Mouse (Mus musculus) naive thymus-derived CD4-positive, alpha-beta T cell, adult 2 months (primary cell): ENCODE measurements around the gene Tlk1.

ENCODE experiments used
- DNase-seq: peaks from one replicate; pipeline ENCODE4 v3.0.0-alpha.2; 2011; ENCODE audit warnings: low read depth

The Tlk1 gene

GRCm38 (mm10) chr2:70825371-70826051 lies at the start of gene Tlk1:
Gene Tlk1, minus strand, starts transcription at chr2:70825728.
- DNase-seq = peak; percentile 89

- DNase-seq = peak; percentile 43
Measured at GRCm38 (mm10) chr2:70875129-70875528, 49.6 kb upstream of the Tlk1 start.

DNA sequence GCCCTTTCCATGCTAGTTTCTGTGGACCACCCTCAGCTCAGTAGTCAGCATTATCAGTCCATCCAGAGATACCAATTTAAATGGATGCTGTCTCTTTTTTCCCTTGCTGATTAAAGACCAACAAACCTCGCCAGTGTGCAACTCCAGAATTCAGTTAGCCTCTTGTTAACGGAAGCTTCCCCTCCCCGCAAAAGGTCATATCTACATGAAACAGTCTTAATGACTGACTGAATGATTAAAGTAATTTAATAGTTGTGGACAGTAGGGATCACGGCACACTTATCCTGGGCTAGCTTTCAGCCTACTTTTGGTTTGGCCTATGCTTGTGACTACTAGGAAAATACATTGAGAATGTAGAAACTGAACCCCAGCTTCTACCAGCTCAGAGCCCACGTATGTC lies 47.6 kb upstream of the Tlk1 start:
- no peak for DNase-seq

GRCm38 (mm10) chr2:70871466-70872022 lies 46.0 kb upstream of the Tlk1 start:
- DNase-seq = no peak

DNA sequence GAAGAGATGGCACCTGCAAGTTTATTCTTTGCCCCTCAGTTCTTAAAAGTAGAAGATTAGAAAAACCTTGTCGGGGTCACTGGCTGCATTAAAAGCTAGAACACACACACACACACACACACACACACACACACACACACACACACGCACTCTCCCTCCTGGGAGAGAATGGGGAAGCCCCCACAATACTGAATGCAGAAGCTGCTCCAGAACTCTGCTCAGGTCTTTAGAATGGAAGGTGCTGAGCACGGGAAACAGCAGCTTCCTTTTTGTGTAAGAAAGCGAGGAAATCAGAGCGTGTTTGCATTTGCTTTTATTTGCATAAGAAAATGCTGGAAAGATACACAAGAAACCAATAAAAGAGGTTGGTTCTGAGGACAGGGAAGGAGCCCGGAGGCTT lies 45.3 kb upstream of the Tlk1 start:
- no peak for DNase-seq

DNA sequence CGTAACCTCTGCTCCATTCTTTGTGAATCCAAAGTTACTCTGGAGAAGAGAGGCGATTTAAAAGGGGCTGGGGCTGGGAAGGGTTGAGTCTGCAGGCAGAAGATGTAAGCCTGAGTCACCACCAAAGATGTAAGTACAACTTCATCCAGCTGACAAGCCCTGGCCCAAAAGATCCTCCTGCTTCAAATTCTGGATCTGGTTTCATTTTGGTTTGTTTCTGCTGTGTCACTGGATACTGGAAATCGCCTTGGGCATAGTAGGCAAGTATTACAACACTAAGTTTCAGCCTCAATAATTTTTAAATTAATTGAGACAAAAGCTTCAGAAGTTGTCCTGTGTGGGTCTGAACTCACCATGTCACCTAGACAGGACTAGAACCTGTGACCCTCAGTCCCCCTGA lies 43.6 kb upstream of the Tlk1 start:
- DNase-seq = no peak

GRCm38 (mm10) chr2:70867231-70867630 lies 41.7 kb upstream of the Tlk1 start:
- no peak for DNase-seq

- no peak for DNase-seq
Measured at GRCm38 (mm10) chr2:70862881-70863280, 37.4 kb upstream of the Tlk1 start.

- DNase-seq = peak; percentile 35
Measured at GRCm38 (mm10) chr2:70859740-70860139, 34.2 kb upstream of the Tlk1 start.

DNA sequence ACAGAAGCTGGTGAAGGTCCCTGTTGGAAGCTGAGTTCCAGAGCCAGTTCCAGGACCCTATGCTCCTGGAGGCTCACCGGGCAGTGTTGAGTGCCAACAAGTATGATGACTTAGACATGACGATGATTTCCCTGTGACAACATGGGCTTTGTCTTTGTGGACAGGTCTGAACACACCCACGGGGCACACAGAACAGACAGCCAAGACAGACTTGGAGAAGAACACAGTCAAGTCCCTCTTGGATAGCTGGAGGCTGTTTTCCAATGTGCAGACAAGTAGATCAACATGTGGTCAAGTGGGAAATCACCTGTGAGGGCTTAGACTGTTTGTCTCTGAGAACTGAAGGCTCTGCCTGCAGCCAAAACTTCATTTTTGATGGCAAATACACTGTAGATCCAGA lies 31.4 kb upstream of the Tlk1 start:
- DNase-seq = no peak

DNA sequence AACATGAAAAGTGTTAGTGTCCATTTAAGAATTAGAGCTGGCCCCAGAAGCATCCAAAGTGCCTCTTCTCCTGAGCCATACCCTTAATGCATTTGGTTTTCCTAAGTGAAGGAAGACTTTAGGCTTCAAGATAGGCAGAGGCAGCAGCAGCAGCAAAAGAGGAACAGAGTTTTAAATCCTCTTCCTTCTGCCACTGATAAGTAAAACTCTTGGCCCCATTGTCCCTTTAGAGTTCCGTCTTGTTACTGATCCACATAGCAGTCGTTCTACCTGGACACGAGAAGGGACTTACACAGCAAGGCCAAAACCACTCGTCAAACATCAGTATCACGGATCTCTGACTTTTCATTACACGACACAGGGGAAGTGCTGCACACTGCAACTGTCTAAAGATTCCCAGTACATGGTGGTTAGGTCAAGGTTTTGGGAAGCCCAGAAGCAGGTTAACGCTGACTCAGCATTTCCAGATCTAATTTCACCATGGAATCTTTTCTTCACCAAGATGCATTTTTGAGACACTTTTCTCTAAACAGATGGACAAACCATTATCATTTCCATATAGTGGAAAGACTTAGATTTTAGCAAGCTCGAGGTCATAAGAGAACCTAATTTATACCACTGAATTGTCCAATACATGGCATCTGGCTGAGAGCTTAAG lies 28.8 kb upstream of the Tlk1 start:
- no peak for DNase-seq

DNA sequence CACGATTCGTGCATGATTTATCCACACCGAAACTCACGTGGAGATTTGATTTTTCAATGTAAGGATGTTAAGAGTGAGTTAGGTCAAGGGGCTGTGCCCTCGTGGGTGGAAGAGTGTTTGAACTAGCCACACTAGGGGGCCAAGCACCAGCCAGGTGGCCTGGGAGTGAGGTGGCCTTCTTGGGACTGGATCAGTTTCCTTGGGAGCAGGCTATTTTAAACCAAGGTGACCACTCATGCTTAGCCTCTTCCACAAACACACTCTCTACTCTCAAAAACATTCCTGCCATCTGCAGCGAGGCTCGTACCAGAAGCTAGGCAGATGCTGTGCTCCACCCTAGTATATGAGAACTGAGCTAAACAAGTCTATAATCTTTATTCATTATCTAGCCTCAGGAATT lies 27.8 kb upstream of the Tlk1 start:
- DNase-seq = no peak

- DNase-seq = no peak
Measured at GRCm38 (mm10) chr2:70852796-70853221, 27.3 kb upstream of the Tlk1 start.

DNA sequence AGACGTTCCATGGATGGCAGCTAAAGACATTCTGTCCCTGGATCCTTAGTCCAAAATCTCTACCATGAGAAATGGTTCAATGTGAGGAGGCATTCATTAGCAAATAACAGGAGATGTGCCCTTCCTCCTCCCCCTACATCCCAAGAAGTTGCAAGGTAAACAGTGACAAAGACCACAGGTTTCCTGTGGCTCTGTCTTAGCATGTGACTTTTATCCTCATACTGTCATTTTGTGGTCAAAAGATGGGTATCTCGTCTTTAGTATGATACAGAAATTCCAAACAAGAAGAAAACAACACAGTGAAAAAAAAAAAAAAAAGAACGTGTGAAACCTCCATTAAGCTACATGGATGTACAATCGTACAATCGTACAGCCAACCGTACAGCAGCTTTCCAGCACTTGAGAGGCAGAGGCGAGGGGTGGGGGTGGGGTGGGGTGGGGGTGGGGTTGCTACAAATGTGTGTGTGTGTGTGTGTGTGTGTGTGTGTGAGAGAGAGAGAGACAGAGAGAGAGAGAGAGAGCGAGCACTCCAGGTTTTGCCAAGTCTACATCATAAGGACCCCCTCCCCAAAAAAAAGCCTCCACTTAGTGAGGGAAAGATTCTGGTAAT lies 26.8 kb upstream of the Tlk1 start:
- peak; percentile 56 for DNase-seq

- DNase-seq = no peak
Measured at GRCm38 (mm10) chr2:70845871-70846270, 20.3 kb upstream of the Tlk1 start.

- DNase-seq = peak; percentile 75
Measured at GRCm38 (mm10) chr2:70844694-70845395, 19.3 kb upstream of the Tlk1 start.

DNA sequence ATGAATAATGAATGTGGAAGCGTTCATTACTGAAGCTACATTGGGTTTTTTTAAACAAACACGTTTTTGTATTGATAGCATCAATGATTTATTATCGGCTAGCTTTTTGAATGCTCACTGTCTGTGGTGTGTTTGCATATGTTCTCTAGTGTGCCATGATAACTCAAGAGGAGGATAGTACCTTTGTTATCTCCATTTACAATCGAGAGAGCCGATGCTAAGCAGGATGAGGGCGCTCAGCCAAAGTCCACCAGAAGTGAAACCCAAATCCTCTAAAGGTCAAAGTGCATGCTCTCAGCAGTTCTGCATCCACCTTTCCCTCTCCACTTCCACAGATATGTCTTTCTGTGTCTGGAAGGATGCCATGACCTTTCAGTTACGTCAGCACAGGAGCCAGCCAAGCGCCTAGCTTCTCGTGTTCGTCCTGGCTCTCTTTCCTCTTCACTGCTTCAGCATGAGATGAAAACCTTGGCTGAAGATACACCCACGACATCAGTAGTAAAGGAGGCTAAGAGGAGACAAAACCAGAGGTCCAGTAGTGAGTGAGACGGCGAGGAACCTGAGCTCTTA lies 16.6 kb upstream of the Tlk1 start:
- no peak for DNase-seq

DNA sequence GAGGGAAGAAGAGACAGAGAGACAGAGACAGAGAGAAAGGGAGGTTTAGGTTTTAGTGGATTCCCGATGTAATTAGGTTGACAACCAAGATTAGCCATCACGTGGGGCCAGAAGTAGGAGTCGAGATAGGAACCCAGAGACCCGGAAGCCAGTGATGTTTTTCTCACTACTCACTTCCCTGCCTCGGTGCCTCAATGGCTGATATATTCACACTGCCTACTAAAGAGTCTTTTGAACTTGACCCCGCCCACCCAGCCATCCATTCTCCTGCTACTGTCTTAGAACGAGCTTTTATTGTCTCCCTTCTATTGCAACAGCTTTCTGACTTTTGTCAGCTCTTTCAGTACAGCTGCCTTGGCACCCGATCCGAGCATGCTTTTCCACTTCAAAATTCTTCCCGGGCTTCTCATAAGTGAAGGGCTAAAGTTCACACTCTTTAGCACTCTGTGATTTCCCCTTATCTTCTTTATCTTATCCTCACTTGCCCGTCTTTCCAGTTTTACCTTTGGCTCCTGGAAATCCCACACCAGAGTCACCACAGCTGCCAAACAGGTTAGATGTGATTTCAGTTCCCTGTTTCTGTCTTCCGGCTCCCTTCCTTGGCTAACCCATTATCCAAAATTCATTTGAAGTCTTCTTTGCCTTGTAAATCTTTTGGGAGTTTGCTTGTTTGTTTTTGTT lies 13.1 kb upstream of the Tlk1 start:
- DNase-seq = peak; percentile 66

GRCm38 (mm10) chr2:70836306-70836651 lies 10.8 kb upstream of the Tlk1 start:
- no peak for DNase-seq

GRCm38 (mm10) chr2:70835641-70836305 lies 10.2 kb upstream of the Tlk1 start:
- DNase-seq = peak; percentile 65

DNA sequence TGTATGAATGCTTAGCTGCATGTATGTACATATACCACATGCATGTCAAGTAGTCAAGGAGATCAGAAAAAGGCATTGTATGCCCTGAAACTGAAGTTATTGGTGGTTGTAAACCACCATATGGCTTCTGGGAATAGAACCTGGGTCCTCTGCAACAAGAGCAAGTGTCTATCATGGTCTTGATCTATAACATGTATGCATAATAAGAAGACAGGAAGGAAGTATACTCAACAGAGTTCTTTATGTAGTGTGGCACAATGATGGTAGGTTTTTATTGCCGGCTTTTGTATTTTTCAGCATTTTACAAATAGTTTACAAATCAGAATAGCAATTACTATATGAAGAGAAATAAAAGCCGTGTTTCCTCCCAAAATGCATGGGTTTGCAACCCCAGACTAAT lies 9.7 kb upstream of the Tlk1 start:
- DNase-seq = peak; percentile 51
